Mouse (Mus musculus) stomach, embryonic 16.5 days (tissue): ENCODE results near the gene Clec1a. TPM values are rescaled to one million over a fixed set of nuclear protein-coding genes. Genes with fewer than 3 reads are reported as not detected.

Experiments used
- ATAC-seq: fragments of 200-750 bp; cut with Nextera tagmentation; 2 replicates; pipeline ENCODE4 v1.8.0; 2017; ENCODE audit warnings: moderate number of reproducible peaks, moderate TSS enrichment; ENCODE audit not compliant: insufficient read depth, low FRiP score
- H3K27ac ChIP-seq: fragments of 300-500 bp; sonication (generic); 2 replicates; pipeline ENCODE4 v1.5.1; 2014; ENCODE audit warnings: low read length
- H3K27me3 ChIP-seq: fragments of 300-500 bp; sonication (generic); 2 replicates; pipeline ENCODE4 v1.6.1; 2014; ENCODE audit warnings: low read length, control low read depth, mixed read lengths; ENCODE audit not compliant: control insufficient read depth, insufficient read depth
- H3K36me3 ChIP-seq: fragments of 300-500 bp; sonication (generic); 2 replicates; pipeline ENCODE4 v1.6.1; 2014; ENCODE audit warnings: low read length; ENCODE audit not compliant: control insufficient read depth, insufficient read depth
- H3K4me1 ChIP-seq: fragments of 300-500 bp; sonication (generic); 2 replicates; pipeline ENCODE4 v1.6.1; 2014; ENCODE audit warnings: low read length, control low read depth, mixed read lengths; ENCODE audit not compliant: control insufficient read depth, insufficient read depth
- H3K4me2 ChIP-seq: fragments of 300-500 bp; sonication (generic); 2 replicates; pipeline ENCODE4 v1.6.1; 2014; ENCODE audit warnings: low read depth, low read length, mixed read lengths
- H3K4me3 ChIP-seq: fragments of 300-500 bp; sonication (generic); replicated peaks from 2 replicates; pipeline ENCODE4 v1.5.1; 2014; ENCODE audit warnings: mild to moderate bottlenecking, low read length
- H3K9ac ChIP-seq: fragments of 300-500 bp; sonication (generic); 2 replicates; pipeline ENCODE4 v1.6.1; 2014; ENCODE audit warnings: low read length
- H3K9me3 ChIP-seq: fragments of 300-500 bp; sonication (generic); replicated peaks from 2 replicates; pipeline ENCODE4 v1.6.1; 2016; ENCODE audit warnings: low read length, control low read depth; ENCODE audit not compliant: control insufficient read depth
- WGBS: fragments of 180-500 bp; shearing (Covaris S2); extraction: QIAGEN DNeasy Blood & Tissue Kit; methylation state at CpG from one replicate; pipeline ENCODE4 v1.1.7; 2014; 5-methylcytosine and 5-hydroxymethylcytosine counted together
- polyA plus RNA-seq: library from polyadenylated mRNA; unstranded; fragments of >200 nt; fragmentation: Nextera tagmentation; extraction: Ambion mirVana; gene quantifications from 2 replicates; pipeline ENCODE4 v1.2.1, GENCODE M21; 2015

The Clec1a gene
- polyA plus RNA-seq, 1 experiment from 2014 or later: 3.3 TPM

DNA sequence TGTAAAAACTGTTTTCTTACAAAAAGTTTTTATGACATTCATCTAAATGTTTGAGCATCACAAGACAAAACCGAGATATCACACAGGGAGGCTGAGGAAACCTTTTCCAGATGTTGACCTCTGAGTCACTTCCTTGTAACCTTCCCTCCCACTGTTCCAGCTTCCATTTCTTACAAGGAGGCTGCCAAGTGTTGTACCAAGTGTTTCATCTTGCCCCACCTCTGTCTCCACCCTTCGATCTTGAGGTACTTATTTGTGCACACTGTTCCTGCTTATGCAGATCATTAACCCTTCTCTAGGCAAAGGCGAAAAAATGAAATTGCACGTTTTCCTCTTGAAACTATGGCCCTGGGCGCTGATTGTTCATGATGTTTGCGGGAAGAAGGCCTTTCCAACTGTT lies 2.1 kb downstream of the Clec1a start:
- whole genome bisulfite sequencing: 70% methylated on average over 6 of the region's 6 CpGs
- ATAC-seq: no peak
- H3K36me3 ChIP-seq: no peaks in the 10 kb centered on the region
- no peak overlapping the region for H3K4me3 ChIP-seq
- no peak overlapping the region for H3K4me2 ChIP-seq
- no peak overlapping the region for H3K9ac ChIP-seq
- H3K9me3 ChIP-seq: no peaks in the 10 kb centered on the region
- no peaks in the 10 kb centered on the region for H3K27me3 ChIP-seq
- no peaks in the 10 kb centered on the region for H3K4me1 ChIP-seq
- no peak overlapping the region for H3K27ac ChIP-seq

DNA sequence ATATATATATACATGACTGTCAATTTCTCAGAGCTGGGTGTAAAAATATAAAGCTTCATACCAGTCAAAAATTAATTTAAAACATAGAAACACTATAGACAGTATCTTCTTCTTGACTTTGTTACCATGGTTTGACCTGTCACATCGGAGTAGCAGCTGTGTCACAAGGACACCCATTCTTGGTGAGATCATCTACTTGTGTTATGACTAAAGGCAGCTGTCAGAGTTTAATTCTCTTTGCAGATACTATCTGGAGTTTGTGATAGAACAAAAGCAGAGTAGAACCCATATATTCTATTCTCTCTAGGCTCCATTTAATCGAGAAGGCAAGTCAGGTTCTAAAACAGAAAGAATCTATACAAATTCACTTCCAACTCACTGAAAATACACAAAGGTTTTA lies 13.8 kb downstream of the Clec1a start:
- no peaks in the 10 kb centered on the region for H3K9me3 ChIP-seq
- no peak overlapping the region for H3K9ac ChIP-seq
- 84% methylated on average over 2 of the region's 2 CpGs for WGBS
- no peak for ATAC-seq
- no peaks in the 10 kb centered on the region for H3K27me3 ChIP-seq
- no peak overlapping the region for H3K27ac ChIP-seq
- no peak overlapping the region for H3K4me3 ChIP-seq
- no peaks in the 10 kb centered on the region for H3K36me3 ChIP-seq
- H3K4me1 ChIP-seq: no peaks in the 10 kb centered on the region
- no peak overlapping the region for H3K4me2 ChIP-seq

DNA sequence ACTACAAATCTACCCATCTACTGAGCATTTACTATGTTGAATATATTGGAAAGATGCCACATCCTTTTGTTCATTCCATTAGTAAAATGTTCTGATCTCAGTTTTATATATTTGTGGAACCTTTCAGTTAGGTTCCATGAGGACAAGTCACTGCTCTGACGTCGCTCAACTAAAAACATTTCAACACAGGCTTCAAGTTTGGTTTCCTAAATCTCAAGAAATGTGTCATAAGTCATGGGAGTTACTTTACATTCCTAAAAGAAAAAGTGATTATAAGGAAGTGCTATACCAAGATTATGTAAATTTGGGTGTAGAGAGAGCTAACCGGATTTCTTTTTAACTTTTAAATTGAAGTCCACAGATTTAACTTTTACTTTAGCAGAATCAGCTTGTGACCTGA lies 15.8 kb downstream of the Clec1a start:
- no peak for ATAC-seq
- no peak overlapping the region for H3K4me3 ChIP-seq
- no peaks in the 10 kb centered on the region for H3K4me1 ChIP-seq
- no peak overlapping the region for H3K9ac ChIP-seq
- no peaks in the 10 kb centered on the region for H3K27me3 ChIP-seq
- 79% methylated on average over 3 of the region's 3 CpGs for WGBS
- H3K9me3 ChIP-seq: no peaks in the 10 kb centered on the region
- no peak overlapping the region for H3K4me2 ChIP-seq
- no peaks in the 10 kb centered on the region for H3K36me3 ChIP-seq
- H3K27ac ChIP-seq: no peak overlapping the region

DNA sequence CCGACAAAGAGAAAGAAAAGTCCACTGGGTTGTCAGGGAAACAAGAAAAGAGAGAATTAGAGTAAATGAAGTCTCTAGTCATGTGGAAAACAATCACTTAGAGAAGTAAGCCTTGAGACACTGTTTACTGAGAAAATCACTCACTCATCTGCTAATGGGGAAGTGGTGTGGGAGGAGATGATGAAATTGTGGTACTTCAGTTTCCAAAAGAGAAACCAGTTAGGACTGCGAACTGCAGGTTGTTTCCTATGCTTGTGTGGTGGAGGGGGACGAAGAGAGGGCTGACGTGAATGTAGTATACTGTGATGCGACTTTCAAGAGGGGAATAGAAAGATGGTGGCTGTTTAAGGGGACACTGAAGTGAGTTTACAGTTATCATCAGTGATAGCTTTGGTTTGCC lies 17.6 kb downstream of the Clec1a start:
- no peak overlapping the region for H3K27ac ChIP-seq
- no peak overlapping the region for H3K4me3 ChIP-seq
- H3K4me1 ChIP-seq: no peaks in the 10 kb centered on the region
- no peak overlapping the region for H3K4me2 ChIP-seq
- H3K9me3 ChIP-seq: no peaks in the 10 kb centered on the region
- H3K27me3 ChIP-seq: no peaks in the 10 kb centered on the region
- WGBS: 79% methylated on average over 5 of the region's 5 CpGs
- no peak for ATAC-seq
- H3K9ac ChIP-seq: no peak overlapping the region
- H3K36me3 ChIP-seq: no peaks in the 10 kb centered on the region

DNA sequence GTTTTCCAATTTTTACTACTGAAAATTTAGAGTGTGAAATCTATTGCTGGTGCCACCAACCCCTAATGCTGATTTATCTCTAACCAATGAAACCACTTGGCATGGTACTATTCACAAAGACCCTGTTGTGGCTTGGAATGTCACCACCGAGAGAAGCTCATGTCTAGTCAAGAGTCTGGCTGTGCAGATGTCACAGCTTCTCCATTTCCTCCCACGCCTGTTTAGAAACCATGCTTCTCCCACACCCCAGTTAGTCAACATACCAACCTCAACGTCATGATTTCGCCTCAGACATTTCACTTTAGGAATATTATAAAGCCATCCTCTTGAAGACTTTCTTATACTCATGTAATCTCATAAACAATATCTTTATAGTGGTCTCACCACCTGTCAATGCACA lies 24.5 kb downstream of the Clec1a start:
- H3K27me3 ChIP-seq: no peaks in the 10 kb centered on the region
- ATAC-seq: no peak
- no peaks in the 10 kb centered on the region for H3K36me3 ChIP-seq
- no peak overlapping the region for H3K4me2 ChIP-seq
- H3K4me3 ChIP-seq: no peak overlapping the region
- whole genome bisulfite sequencing: 78% methylated on average over 4 of the region's 4 CpGs
- H3K4me1 ChIP-seq: peaks cover 7% of the 10 kb centered on the region
- no peaks in the 10 kb centered on the region for H3K9me3 ChIP-seq
- no peak overlapping the region for H3K27ac ChIP-seq
- H3K9ac ChIP-seq: no peak overlapping the region

- H3K4me3 ChIP-seq: no peak overlapping the region
- ATAC-seq: no peak
- no peak overlapping the region for H3K9ac ChIP-seq
- no peaks in the 10 kb centered on the region for H3K9me3 ChIP-seq
- 34% methylated on average over 5 of the region's 5 CpGs for WGBS
- H3K36me3 ChIP-seq: no peaks in the 10 kb centered on the region
- H3K27ac ChIP-seq: no peak overlapping the region
- H3K4me1 ChIP-seq: peaks cover 7% of the 10 kb centered on the region
- H3K4me2 ChIP-seq: no peak overlapping the region
- no peaks in the 10 kb centered on the region for H3K27me3 ChIP-seq
Observed at GRCm38 (mm10) chr6:129425812-129426211, 26.0 kb downstream of the Clec1a start.

GRCm38 (mm10) chr6:129425217-129425616 lies 26.6 kb downstream of the Clec1a start:
- WGBS: 31% methylated on average over 5 of the region's 5 CpGs

DNA sequence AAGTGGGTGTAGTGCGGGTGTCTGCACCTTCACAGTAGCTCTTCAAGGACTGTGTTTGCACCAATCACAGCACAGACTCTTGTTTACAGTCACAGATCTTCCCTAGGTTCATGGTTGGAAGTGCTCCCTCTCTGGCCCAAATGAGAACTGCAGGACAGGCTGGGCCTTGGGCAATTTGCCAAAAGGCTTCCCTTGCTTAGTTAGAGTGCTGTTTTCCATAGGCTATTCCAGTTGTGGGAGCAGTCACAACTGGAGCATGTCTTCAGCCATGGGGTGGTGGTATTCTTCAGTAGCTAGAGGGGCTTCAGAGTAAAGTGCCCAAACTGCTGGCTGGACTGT lies 28.1 kb downstream of the Clec1a start:
- Histone ChIP-seq H3K4me3 (no peak overlapping the region), H3K9me3 (no peaks in the 10 kb centered on the region), H3K4me2 (no peak overlapping the region; the same call in 1 of the 2 replicates), H3K4me1 (peaks cover 7% of the 10 kb centered on the region), H3K9ac (no peak overlapping the region), H3K36me3 (no peaks in the 10 kb centered on the region), H3K27ac (peak overlapping the region; percentile 79), H3K27me3 (no peaks in the 10 kb centered on the region)
- 22% methylated on average over 1 of the region's 1 CpGs for WGBS
- ATAC-seq: peak; percentile 75

More at GRCm38 (mm10) chr6:129425217-129425616, 26.6 kb downstream of the Clec1a start:
- 0 out of 2 replicates have a peak, but pooled peaks have one; percentile 41 for ATAC-seq
- Histone ChIP-seq H3K9me3 (no peaks in the 10 kb centered on the region), H3K4me3 (no peak overlapping the region), H3K27ac (no peak overlapping the region; the same call in 1 of the 2 replicates), H3K36me3 (no peaks in the 10 kb centered on the region), H3K27me3 (no peaks in the 10 kb centered on the region), H3K9ac (no peak overlapping the region), H3K4me2 (no peak overlapping the region), H3K4me1 (peaks cover 7% of the 10 kb centered on the region)

DNA sequence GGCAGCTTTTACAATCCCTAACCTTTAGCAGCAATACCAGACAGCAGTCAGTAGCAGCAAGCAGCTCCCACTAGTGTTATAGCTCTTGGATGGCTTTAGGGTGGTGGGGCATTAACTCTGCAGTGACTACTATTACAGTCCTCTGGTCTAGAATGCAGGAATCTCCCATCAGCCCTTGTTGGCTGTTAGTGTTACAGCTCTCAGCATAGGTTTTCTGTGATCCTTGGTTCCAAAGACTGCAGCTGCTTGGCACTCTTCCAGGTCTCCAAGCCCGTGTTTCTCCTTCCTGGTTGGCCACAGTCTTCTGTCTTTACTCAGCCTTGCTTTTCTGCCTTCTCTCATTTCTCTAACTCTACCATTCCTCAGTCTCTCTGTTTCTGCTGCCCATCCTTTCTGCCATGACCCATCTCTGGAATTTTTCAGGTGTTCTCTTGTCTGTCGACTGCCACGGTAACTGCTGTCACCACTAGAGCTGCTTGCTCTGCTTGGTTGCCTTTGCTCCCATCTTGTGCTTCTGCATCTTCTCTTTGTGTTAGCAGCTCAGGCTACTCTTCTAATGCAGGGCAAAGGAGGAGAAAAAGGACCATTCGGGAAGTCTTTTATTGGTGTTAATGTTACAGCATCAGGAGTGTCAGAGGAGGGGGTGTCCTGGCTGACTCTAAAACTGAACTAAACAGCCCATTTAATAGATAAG lies 28.6 kb downstream of the Clec1a start:
- peaks cover 7% of the 10 kb centered on the region for H3K4me1 ChIP-seq

More for the DNA sequence above, 28.6 kb downstream of the Clec1a start:
- WGBS: 48% methylated on average over 4 of the region's 4 CpGs
- peak overlapping the region; percentile 79 for H3K27ac ChIP-seq
- ATAC-seq: peak; percentile 53; the same call in 1 of the 2 replicates
- H3K36me3 ChIP-seq: no peaks in the 10 kb centered on the region
- no peaks in the 10 kb centered on the region for H3K9me3 ChIP-seq
- H3K4me2 ChIP-seq: no peak overlapping the region; the same call in 1 of the 2 replicates
- H3K9ac ChIP-seq: no peak overlapping the region
- no peak overlapping the region for H3K4me3 ChIP-seq
- H3K27me3 ChIP-seq: no peaks in the 10 kb centered on the region
